Mouse (Mus musculus) neural tube, embryonic 13.5 days (tissue): ENCODE measurements around the gene Epb41l2. TPM values are rescaled to one million over a fixed set of nuclear protein-coding genes. Genes with fewer than 3 reads are reported as not detected.

Experiments used
- ATAC-seq: fragments of 200-750 bp; cut with Nextera tagmentation; 2 replicates; pipeline ENCODE4 v1.8.0; 2017; ENCODE audit warnings: low read depth, mild to moderate bottlenecking, moderate TSS enrichment, moderate library complexity
- H3K27ac ChIP-seq: fragments of 300-500 bp; sonication (generic); replicated peaks from 2 replicates; pipeline ENCODE4 v1.5.1; 2015; ENCODE audit warnings: moderate library complexity, mild to moderate bottlenecking, inconsistent platforms
- H3K27me3 ChIP-seq: fragments of 300-500 bp; sonication (generic); 2 replicates; pipeline ENCODE4 v1.6.1; 2015; ENCODE audit warnings: mild to moderate bottlenecking, inconsistent platforms
- H3K36me3 ChIP-seq: fragments of 300-500 bp; sonication (generic); 2 replicates; pipeline ENCODE4 v1.6.1; 2015; ENCODE audit warnings: mild to moderate bottlenecking, inconsistent platforms
- H3K4me1 ChIP-seq: fragments of 300-500 bp; sonication (generic); replicated peaks from 2 replicates; pipeline ENCODE4 v1.6.1; 2015; ENCODE audit warnings: inconsistent platforms
- H3K4me2 ChIP-seq: fragments of 300-500 bp; sonication (generic); 2 replicates; pipeline ENCODE4 v1.6.1; 2015; ENCODE audit warnings: inconsistent platforms, mild to moderate bottlenecking, moderate library complexity
- H3K4me3 ChIP-seq: fragments of 300-500 bp; sonication (generic); 2 replicates; pipeline ENCODE4 v1.5.1; 2015; ENCODE audit warnings: mild to moderate bottlenecking, inconsistent platforms
- H3K9ac ChIP-seq: fragments of 300-500 bp; sonication (generic); 2 replicates; pipeline ENCODE4 v1.6.1; 2015; ENCODE audit warnings: moderate library complexity, mild to moderate bottlenecking, inconsistent platforms
- H3K9me3 ChIP-seq: fragments of 300-500 bp; sonication (generic); 2 replicates; pipeline ENCODE4 v1.6.1; 2016; ENCODE audit warnings: inconsistent platforms
- WGBS: fragments of 180-500 bp; shearing (Covaris S2); methylation state at CpG from one replicate; pipeline ENCODE4 v1.1.7; 2015; 5-methylcytosine and 5-hydroxymethylcytosine counted together
- polyA plus RNA-seq: library from polyadenylated mRNA; unstranded; fragments of >200 nt; fragmentation: Nextera tagmentation; extraction: Ambion mirVana; gene quantifications from 2 replicates; pipeline ENCODE4 v1.2.1, GENCODE M21; 2015

Epb41l2 gene
- polyA plus RNA-seq, 1 experiment from 2014 or later = 29.1 TPM

- no peaks in the 10 kb centered on the region for H3K36me3 ChIP-seq
- H3K9me3 ChIP-seq = no peaks in the 10 kb centered on the region
- 90% methylated on average over 7 of the region's 7 CpGs for WGBS
- no peak overlapping the region for H3K4me2 ChIP-seq
- no peak overlapping the region for H3K9ac ChIP-seq
- H3K27me3 ChIP-seq = no peaks in the 10 kb centered on the region
- no peak for ATAC-seq
- no peak overlapping the region for H3K4me3 ChIP-seq
- peaks cover under 1% of the 10 kb centered on the region; the same call in 1 of the 2 replicates for H3K4me1 ChIP-seq
- H3K27ac ChIP-seq = no peak overlapping the region
Measured at GRCm38 (mm10) chr10:25392786-25393185, 33.2 kb downstream of the Epb41l2 start.

- Histone ChIP-seq H3K36me3 (no peaks in the 10 kb centered on the region), H3K4me1 (peaks cover 8% of the 10 kb centered on the region; the same call in 1 of the 2 replicates), H3K9ac (no peak overlapping the region), H3K4me2 (no peak overlapping the region), H3K27ac (no peak overlapping the region), H3K9me3 (no peaks in the 10 kb centered on the region), H3K4me3 (no peak overlapping the region), H3K27me3 (no peaks in the 10 kb centered on the region)
- no peak for ATAC-seq
- 98% methylated on average over 1 of the region's 1 CpGs for WGBS
Measured at GRCm38 (mm10) chr10:25393721-25394120, 34.1 kb downstream of the Epb41l2 start.

- no peak overlapping the region for H3K27ac ChIP-seq
- no peak for ATAC-seq
- no peak overlapping the region for H3K4me3 ChIP-seq
- no peaks in the 10 kb centered on the region for H3K9me3 ChIP-seq
- H3K27me3 ChIP-seq = no peaks in the 10 kb centered on the region
- H3K9ac ChIP-seq = no peak overlapping the region
- 81% methylated on average over 5 of the region's 5 CpGs for WGBS
- H3K36me3 ChIP-seq = no peaks in the 10 kb centered on the region
- peaks cover 8% of the 10 kb centered on the region; the same call in 1 of the 2 replicates for H3K4me1 ChIP-seq
- no peak overlapping the region for H3K4me2 ChIP-seq
Measured at GRCm38 (mm10) chr10:25395236-25395886, 35.8 kb downstream of the Epb41l2 start.

- H3K9ac ChIP-seq = no peak overlapping the region
- no peak overlapping the region for H3K4me3 ChIP-seq
- peaks cover 8% of the 10 kb centered on the region; the same call in 1 of the 2 replicates for H3K4me1 ChIP-seq
- no peak overlapping the region for H3K4me2 ChIP-seq
- H3K36me3 ChIP-seq = no peaks in the 10 kb centered on the region
- H3K27me3 ChIP-seq = no peaks in the 10 kb centered on the region
- no peaks in the 10 kb centered on the region for H3K9me3 ChIP-seq
- 89% methylated on average over 3 of the region's 3 CpGs for WGBS
- H3K27ac ChIP-seq = no peak overlapping the region
- ATAC-seq = no peak
Measured at GRCm38 (mm10) chr10:25396859-25397258, 37.3 kb downstream of the Epb41l2 start.

GRCm38 (mm10) chr10:25397767-25398690 is 38.4 kb downstream of the Epb41l2 start:
- no peaks in the 10 kb centered on the region for H3K27me3 ChIP-seq
- H3K9me3 ChIP-seq = no peaks in the 10 kb centered on the region
- no peak overlapping the region for H3K27ac ChIP-seq
- H3K4me3 ChIP-seq = no peak overlapping the region
- no peaks in the 10 kb centered on the region for H3K36me3 ChIP-seq
- no peak for ATAC-seq
- 61% methylated on average over 14 of the region's 14 CpGs for WGBS
- no peak overlapping the region for H3K4me2 ChIP-seq
- H3K9ac ChIP-seq = no peak overlapping the region
- peaks cover 8% of the 10 kb centered on the region; the same call in 1 of the 2 replicates for H3K4me1 ChIP-seq

GRCm38 (mm10) chr10:25399016-25399415 is 39.4 kb downstream of the Epb41l2 start:
- Histone ChIP-seq H3K36me3 (no peaks in the 10 kb centered on the region), H3K9me3 (no peaks in the 10 kb centered on the region), H3K27ac (no peak overlapping the region), H3K4me2 (no peak overlapping the region), H3K4me1 (peaks cover 10% of the 10 kb centered on the region; the same call in 1 of the 2 replicates), H3K4me3 (no peak overlapping the region), H3K9ac (no peak overlapping the region), H3K27me3 (no peaks in the 10 kb centered on the region)
- no peak for ATAC-seq
- WGBS = 84% methylated on average over 4 of the region's 4 CpGs

- Histone ChIP-seq H3K4me1 (peaks cover 13% of the 10 kb centered on the region; the same call in 1 of the 2 replicates), H3K9ac (no peak overlapping the region), H3K27me3 (no peaks in the 10 kb centered on the region), H3K4me2 (no peak overlapping the region), H3K27ac (no peak overlapping the region), H3K36me3 (no peaks in the 10 kb centered on the region), H3K9me3 (no peaks in the 10 kb centered on the region), H3K4me3 (no peak overlapping the region)
- no peak for ATAC-seq
- WGBS = 53% methylated on average over 8 of the region's 8 CpGs
Measured at GRCm38 (mm10) chr10:25400076-25400475, 40.5 kb downstream of the Epb41l2 start.

GRCm38 (mm10) chr10:25400646-25401045 is 41.0 kb downstream of the Epb41l2 start:
- Histone ChIP-seq H3K4me1 (peaks cover 13% of the 10 kb centered on the region; the same call in 1 of the 2 replicates), H3K9me3 (no peaks in the 10 kb centered on the region), H3K27ac (no peak overlapping the region), H3K27me3 (no peaks in the 10 kb centered on the region), H3K4me3 (no peak overlapping the region), H3K36me3 (no peaks in the 10 kb centered on the region), H3K9ac (no peak overlapping the region), H3K4me2 (no peak overlapping the region)
- ATAC-seq = no peak
- WGBS = 95% methylated on average over 9 of the region's 9 CpGs

- H3K36me3 ChIP-seq = no peaks in the 10 kb centered on the region
- H3K27me3 ChIP-seq = no peaks in the 10 kb centered on the region
- WGBS = 84% methylated on average over 2 of the region's 2 CpGs
- no peak overlapping the region for H3K9ac ChIP-seq
- H3K27ac ChIP-seq = no peak overlapping the region
- no peak for ATAC-seq
- H3K4me2 ChIP-seq = no peak overlapping the region
- H3K4me3 ChIP-seq = no peak overlapping the region
- peaks cover 13% of the 10 kb centered on the region; the same call in 1 of the 2 replicates for H3K4me1 ChIP-seq
- H3K9me3 ChIP-seq = no peaks in the 10 kb centered on the region
Measured at GRCm38 (mm10) chr10:25401356-25401755, 41.8 kb downstream of the Epb41l2 start.

- Histone ChIP-seq H3K9me3 (no peaks in the 10 kb centered on the region), H3K4me3 (no peak overlapping the region), H3K4me2 (no peak overlapping the region), H3K36me3 (no peaks in the 10 kb centered on the region), H3K4me1 (peaks cover 11% of the 10 kb centered on the region; the same call in 1 of the 2 replicates), H3K27ac (no peak overlapping the region), H3K27me3 (no peaks in the 10 kb centered on the region), H3K9ac (no peak overlapping the region)
- ATAC-seq = no peak
- 29% methylated on average over 1 of the region's 1 CpGs for WGBS
Measured at GRCm38 (mm10) chr10:25402886-25403285, 43.3 kb downstream of the Epb41l2 start.

- H3K4me2 ChIP-seq = no peak overlapping the region
- no peak overlapping the region for H3K4me3 ChIP-seq
- H3K27ac ChIP-seq = no peak overlapping the region
- 80% methylated on average over 15 of the region's 15 CpGs for WGBS
- H3K27me3 ChIP-seq = no peaks in the 10 kb centered on the region
- no peaks in the 10 kb centered on the region for H3K36me3 ChIP-seq
- H3K4me1 ChIP-seq = 0 out of 2 replicates have a peak, but pooled peaks cover 5% of the 10 kb centered on the region
- H3K9ac ChIP-seq = no peak overlapping the region
- ATAC-seq = no peak
- no peaks in the 10 kb centered on the region for H3K9me3 ChIP-seq
Measured at GRCm38 (mm10) chr10:25403813-25404701, 44.5 kb downstream of the Epb41l2 start.
